Mouse (Mus musculus) layer of hippocampus, adult 8-10 months (tissue): ENCODE data around the gene Ncbp2. TPM values are rescaled to one million over a fixed set of nuclear protein-coding genes. Genes with fewer than 3 reads are reported as not detected.
A peak's percentile ranks its signal among the peaks of the same experiment; 100 is the strongest.
"Not testable (repeated sequence)": the region's sequence is repeated elsewhere in the genome, so short reads cannot be mapped to it uniquely, and the experiment has no call there.

Experiments used
- DNase-seq, 2 experiments: peaks; one replicate each; pipeline ENCODE4 v3.0.0; 2022; ENCODE audit warnings: low spot score in 2 of 2
- total RNA-seq, 4 experiments: library from RNA; stranded (reverse); gene quantifications; 2 replicates each; pipeline ENCODE4 v1.2.4; 2022

The Ncbp2 gene
- total RNA-seq, 4 experiments from 2014 or later = 45.7 to 50.2 (median 48.6) TPM

- DNase-seq = no peak
Measured at GRCm38 (mm10) chr16:31934550-31935010, 13.7 kb upstream of the Ncbp2 start.

- DNase-seq = no peak
Measured at GRCm38 (mm10) chr16:31935091-31935979, 13.0 kb upstream of the Ncbp2 start.

- no peak for DNase-seq
Measured at GRCm38 (mm10) chr16:31936568-31936967, 11.7 kb upstream of the Ncbp2 start.

- no peak for DNase-seq
Measured at GRCm38 (mm10) chr16:31938856-31939255, 9.5 kb upstream of the Ncbp2 start.

- no peak for DNase-seq
Measured at GRCm38 (mm10) chr16:31940586-31940985, 7.7 kb upstream of the Ncbp2 start.

- DNase-seq = peak in 1 of 2 experiments; percentile 83
Measured at GRCm38 (mm10) chr16:31943980-31944379, 4.3 kb upstream of the Ncbp2 start.

- DNase-seq = no peak
Measured at GRCm38 (mm10) chr16:31944698-31945255, 3.5 kb upstream of the Ncbp2 start.

- DNase-seq = no peak
Measured at GRCm38 (mm10) chr16:31945372-31945771, 2.9 kb upstream of the Ncbp2 start.

- not testable (repeated sequence) for DNase-seq
Measured at GRCm38 (mm10) chr16:31945986-31946385, 2.3 kb upstream of the Ncbp2 start.

GRCm38 (mm10) chr16:31947333-31947732 lies 980 bp upstream of the Ncbp2 start:
- DNase-seq = no peak

GRCm38 (mm10) chr16:31947901-31948316 lies 404 bp upstream of the Ncbp2 start:
- DNase-seq = no peak

- DNase-seq = peak; percentile 44 to 50
Measured at GRCm38 (mm10) chr16:31963224-31963623, 14.9 kb downstream of the Ncbp2 start.

GRCm38 (mm10) chr16:31975258-31975657 lies 26.9 kb downstream of the Ncbp2 start:
- no peak for DNase-seq

GRCm38 (mm10) chr16:31979501-31979900 lies 31.2 kb downstream of the Ncbp2 start:
- no peak for DNase-seq

- no peak for DNase-seq
Measured at GRCm38 (mm10) chr16:31980946-31981345, 32.6 kb downstream of the Ncbp2 start.

- DNase-seq = no peak
Measured at GRCm38 (mm10) chr16:31992039-31992438, 43.7 kb downstream of the Ncbp2 start.

- no peak for DNase-seq
Measured at GRCm38 (mm10) chr16:31993195-31993594, 44.9 kb downstream of the Ncbp2 start.

- no peak for DNase-seq
Measured at GRCm38 (mm10) chr16:31993946-31994345, 45.6 kb downstream of the Ncbp2 start.

- DNase-seq = no peak
Measured at GRCm38 (mm10) chr16:31996371-31996770, 48.1 kb downstream of the Ncbp2 start.

- peak; percentile 83 to 84 for DNase-seq
Measured at GRCm38 (mm10) chr16:32002509-32003477, 54.5 kb downstream of the Ncbp2 start, which contains the start of gene Senp5. TSS of gene Senp5 (minus strand) at chr16:32003287.

- DNase-seq = no peak
Measured at GRCm38 (mm10) chr16:32004731-32005130, 56.4 kb downstream of the Ncbp2 start.
